Mouse (Mus musculus) lung, embryonic 16.5 days (tissue): ENCODE measurements around the gene Gm49396. TPM values are rescaled to one million over a fixed set of nuclear protein-coding genes. Genes with fewer than 3 reads are reported as not detected.

Source experiments
- ATAC-seq: fragments of 200-750 bp; cut with Nextera tagmentation; 2 replicates; pipeline ENCODE4 v1.8.0; 2017; ENCODE audit warnings: low read depth, mild to moderate bottlenecking, moderate library complexity
- H3K27ac ChIP-seq: fragments of 300-500 bp; sonication (generic); 2 replicates; pipeline ENCODE4 v1.5.1; 2014; ENCODE audit warnings: mild to moderate bottlenecking, control low read depth, low read length
- H3K27me3 ChIP-seq: fragments of 300-500 bp; sonication (generic); 2 replicates; pipeline ENCODE4 v1.6.1; 2014; ENCODE audit warnings: low read depth, low read length, mixed read lengths; ENCODE audit not compliant: control insufficient read depth, insufficient read depth
- H3K36me3 ChIP-seq: fragments of 300-500 bp; sonication (generic); 2 replicates; pipeline ENCODE4 v1.6.1; 2014; ENCODE audit warnings: low read length; ENCODE audit not compliant: control insufficient read depth, insufficient read depth
- H3K4me1 ChIP-seq: fragments of 300-500 bp; sonication (generic); replicated peaks from 2 replicates; pipeline ENCODE4 v1.6.1; 2014; ENCODE audit warnings: low read length, mixed read lengths; ENCODE audit not compliant: control insufficient read depth, insufficient read depth
- H3K4me2 ChIP-seq: fragments of 300-500 bp; sonication (generic); 2 replicates; pipeline ENCODE4 v1.6.1; 2014; ENCODE audit warnings: low read depth, low read length, control low read depth
- H3K4me3 ChIP-seq: fragments of 300-500 bp; sonication (generic); 2 replicates; pipeline ENCODE4 v1.5.1; 2014; ENCODE audit warnings: mild to moderate bottlenecking, low read length, control low read depth
- H3K9ac ChIP-seq: fragments of 300-500 bp; sonication (generic); 2 replicates; pipeline ENCODE4 v1.6.1; 2014; ENCODE audit warnings: low read length, control low read depth
- H3K9me3 ChIP-seq: fragments of 300-500 bp; sonication (generic); 2 replicates; pipeline ENCODE4 v1.6.1; 2016; ENCODE audit warnings: low read length; ENCODE audit not compliant: control insufficient read depth
- WGBS: fragments of 180-500 bp; shearing (Covaris S2); extraction: QIAGEN DNeasy Blood & Tissue Kit; methylation state at CpG from one replicate; pipeline ENCODE4 v1.1.7; 2014; 5-methylcytosine and 5-hydroxymethylcytosine counted together
- polyA plus RNA-seq: library from polyadenylated mRNA; unstranded; fragments of >200 nt; fragmentation: Nextera tagmentation; extraction: Ambion mirVana; gene quantifications from 2 replicates; pipeline ENCODE4 v1.2.1, GENCODE M21; 2015

Gene Gm49396
- polyA plus RNA-seq, 1 experiment from 2014 or later, result 14.3 TPM

DNA sequence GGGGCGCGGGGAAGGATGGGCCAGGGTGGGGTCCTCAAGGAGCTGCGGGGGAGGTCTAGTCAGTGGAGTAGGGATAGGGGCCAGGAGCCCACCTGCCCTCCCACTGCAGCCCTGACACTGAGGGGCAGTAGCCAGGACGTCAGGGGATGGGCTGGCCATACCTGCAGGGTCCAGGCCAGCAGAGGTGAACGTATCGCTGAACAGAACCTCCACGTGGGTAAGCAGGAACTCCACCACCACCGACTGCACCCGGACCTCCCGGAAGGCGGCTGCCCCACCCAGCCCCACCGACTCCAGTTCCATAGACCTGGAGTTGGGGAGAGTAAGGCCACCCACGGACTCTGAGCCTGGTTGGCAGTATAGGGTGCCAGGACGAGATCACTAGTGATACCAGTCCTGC, 36.2 kb upstream of the Gm49396 start:
- Histone ChIP-seq H3K4me1 (peaks cover 10% of the 10 kb centered on the region), H3K27ac (no peak overlapping the region), H3K9me3 (no peaks in the 10 kb centered on the region), H3K9ac (peak overlapping the region; percentile 34; the same call in 1 of the 2 replicates), H3K27me3 (no peaks in the 10 kb centered on the region), H3K4me3 (no peak overlapping the region), H3K4me2 (no peak overlapping the region), H3K36me3 (peaks cover 34% of the 10 kb centered on the region)
- ATAC-seq, result no peak
- 85% methylated on average over 14 of the region's 14 CpGs for WGBS

DNA sequence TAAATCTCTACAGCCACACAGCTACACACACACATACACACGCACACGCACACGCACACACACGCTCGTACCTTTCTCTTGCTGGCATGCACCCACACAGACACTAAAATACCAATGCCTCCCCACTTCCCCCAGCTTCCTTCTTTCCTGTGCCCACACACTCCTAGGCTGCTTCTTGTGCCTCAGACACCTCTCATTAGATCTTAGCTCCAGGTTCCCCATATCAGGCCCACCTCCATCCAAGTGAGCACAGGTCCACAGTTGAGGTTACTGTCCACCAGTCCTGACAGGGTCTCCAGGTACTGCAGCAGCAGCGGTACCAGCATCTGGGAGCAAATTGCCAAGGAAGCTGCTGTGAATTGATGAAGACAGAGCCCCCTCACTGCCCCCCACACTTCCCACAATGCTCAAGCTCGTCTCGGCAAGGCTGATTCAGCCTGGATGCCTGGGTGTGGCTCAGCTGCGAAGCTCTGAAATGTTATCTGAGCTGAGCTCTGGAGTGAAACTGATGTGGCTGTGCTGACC, 31.8 kb upstream of the Gm49396 start:
- peaks cover 36% of the 10 kb centered on the region for H3K36me3 ChIP-seq
- WGBS, result 75% methylated on average over 9 of the region's 9 CpGs
- no peaks in the 10 kb centered on the region for H3K9me3 ChIP-seq
- H3K4me1 ChIP-seq, result peaks cover 22% of the 10 kb centered on the region
- H3K4me2 ChIP-seq, result no peak overlapping the region
- H3K27ac ChIP-seq, result no peak overlapping the region
- no peak overlapping the region for H3K4me3 ChIP-seq
- H3K9ac ChIP-seq, result no peak overlapping the region
- no peaks in the 10 kb centered on the region for H3K27me3 ChIP-seq
- ATAC-seq, result no peak

DNA sequence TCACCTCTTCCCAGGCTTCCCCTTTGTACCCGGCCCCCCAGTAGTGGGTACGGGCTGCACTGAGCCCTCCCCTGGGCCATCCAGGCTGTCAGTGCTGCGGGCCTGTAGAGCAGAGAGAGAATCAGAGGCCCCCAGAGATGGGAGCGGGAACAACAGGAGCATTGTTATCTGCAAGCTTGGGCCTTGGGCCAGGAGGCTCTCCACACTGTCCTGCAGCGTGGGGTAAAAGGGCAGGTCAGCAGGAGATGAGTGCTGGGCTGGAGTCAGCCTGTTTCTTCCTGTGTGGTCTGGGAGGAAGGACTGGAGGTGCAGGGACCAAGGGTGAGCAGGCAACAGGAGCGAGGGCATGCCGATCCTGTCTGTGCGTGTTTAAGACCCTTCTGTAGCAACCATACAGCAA, 30.2 kb upstream of the Gm49396 start:
- Histone ChIP-seq H3K4me3 (no peak overlapping the region), H3K9ac (peak overlapping the region; percentile 38; the same call in 1 of the 2 replicates), H3K9me3 (no peaks in the 10 kb centered on the region), H3K4me1 (peaks cover 17% of the 10 kb centered on the region), H3K36me3 (peaks cover 29% of the 10 kb centered on the region), H3K27me3 (no peaks in the 10 kb centered on the region), H3K27ac (no peak overlapping the region), H3K4me2 (0 out of 2 replicates have a peak overlapping the region, but pooled peaks have one; percentile 5)
- no peak for ATAC-seq
- 21% methylated on average over 8 of the region's 8 CpGs for WGBS

DNA sequence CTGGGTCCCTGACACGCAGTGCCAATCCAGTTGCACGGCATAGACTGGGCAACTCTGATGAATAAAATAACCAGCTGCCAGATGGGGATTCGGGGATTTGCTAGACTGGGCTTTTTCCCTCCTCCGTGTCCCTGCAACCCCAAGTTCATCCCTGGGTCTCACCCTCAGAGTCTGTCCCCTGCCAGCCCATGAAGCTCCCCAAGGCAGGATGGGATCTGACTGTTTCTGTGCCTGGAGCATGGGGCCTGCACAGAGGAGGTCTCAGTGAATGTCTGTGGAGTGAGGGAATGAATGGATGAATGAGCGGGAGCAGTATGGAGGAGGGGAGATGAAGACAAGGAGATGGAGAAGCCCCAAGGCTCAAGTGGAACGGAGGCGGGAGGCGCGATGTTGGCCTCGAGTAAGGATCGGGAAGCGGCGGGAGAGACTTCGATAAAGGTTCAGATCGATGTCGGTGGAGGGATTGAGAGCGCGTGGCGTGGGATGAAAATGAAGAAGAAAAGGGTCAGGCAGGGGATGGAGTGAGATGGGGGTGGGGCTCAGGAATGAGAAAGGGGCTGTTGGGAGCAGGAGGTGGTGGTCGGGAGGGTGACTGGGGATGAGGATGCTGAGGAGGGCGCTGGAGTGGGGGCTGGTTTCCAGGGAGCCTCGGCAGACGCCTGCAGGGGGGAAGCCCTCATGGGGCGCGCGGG, 29.1 kb upstream of the Gm49396 start:
- peaks cover 20% of the 10 kb centered on the region for H3K36me3 ChIP-seq
- no peak for ATAC-seq

DNA sequence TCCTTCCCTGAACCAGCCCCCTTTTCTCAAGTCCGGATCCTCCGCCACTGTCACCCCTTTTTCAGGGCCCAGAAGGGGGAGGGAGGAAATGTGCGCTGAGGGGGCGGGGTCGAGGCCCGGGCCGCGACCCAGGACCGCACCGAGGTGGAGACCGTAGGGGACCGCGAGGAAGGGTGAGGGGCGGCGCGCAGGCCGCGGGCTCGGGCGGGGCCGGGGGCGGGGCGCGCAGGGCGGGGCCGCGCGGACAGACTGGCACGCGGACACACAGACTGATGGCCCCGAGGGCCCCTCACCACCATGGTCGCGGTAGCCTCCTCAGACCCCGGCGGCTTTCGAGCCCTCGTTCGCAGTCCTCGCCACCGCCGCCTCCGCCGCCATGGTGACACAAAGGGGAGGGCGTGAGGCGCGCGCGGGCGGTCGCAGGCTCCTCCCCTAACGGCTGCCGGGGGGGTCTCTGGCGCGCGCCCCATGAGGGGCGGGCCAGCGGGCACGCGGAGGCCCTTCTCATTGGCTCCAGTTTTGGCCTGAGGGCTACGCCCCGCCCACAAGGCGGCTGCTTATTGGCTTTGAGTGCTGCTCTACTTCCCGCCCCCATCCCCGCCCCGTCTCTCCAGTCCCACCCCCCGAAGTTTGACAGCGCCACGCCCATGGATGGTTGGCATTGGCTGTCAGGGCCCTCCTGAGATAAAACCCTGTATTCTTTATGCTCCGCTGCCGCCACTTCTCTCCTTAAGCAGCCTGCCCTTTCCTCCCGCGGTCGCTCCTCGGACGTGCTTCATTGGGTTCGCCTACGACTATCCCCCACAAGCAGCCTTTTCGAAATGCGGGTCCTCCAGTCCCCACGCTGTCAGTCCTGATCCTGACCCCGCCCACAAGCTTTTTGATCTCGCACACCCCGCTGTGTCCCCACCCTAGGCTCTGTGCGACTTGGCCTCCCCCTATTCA, 28.2 kb upstream of the Gm49396 start, which contains the start of gene Arhgap33:
Gene Arhgap33, minus strand, starts transcription at position 428 of the 945 bp plus-strand sequence.
- H3K27me3 ChIP-seq, result no peaks in the 10 kb centered on the region
- H3K27ac ChIP-seq, result peak within 1 kb of the TSS; percentile 69
- H3K9me3 ChIP-seq, result no peaks in the 10 kb centered on the region
- H3K4me2 ChIP-seq, result peak within 1 kb of the TSS; percentile 95
- 0% methylated on average over 35 of the region's 84 CpGs for WGBS
- peak within 1 kb of the TSS; percentile 80 for H3K9ac ChIP-seq
- peaks cover 18% of the 10 kb centered on the region for H3K36me3 ChIP-seq
- H3K4me3 ChIP-seq, result peak within 1 kb of the TSS; percentile 85
- peaks cover 17% of the 10 kb centered on the region for H3K4me1 ChIP-seq
- ATAC-seq, result peak; percentile 96

More for the DNA sequence above, 29.1 kb upstream of the Gm49396 start:
- 6% methylated on average over 22 of the region's 26 CpGs for WGBS
- Histone ChIP-seq H3K27ac (no peak overlapping the region; the same call in 1 of the 2 replicates), H3K4me2 (peak overlapping the region; percentile 95), H3K4me3 (peak overlapping the region; percentile 85), H3K27me3 (no peaks in the 10 kb centered on the region), H3K9me3 (no peaks in the 10 kb centered on the region), H3K9ac (peak overlapping the region; percentile 80), H3K4me1 (peaks cover 17% of the 10 kb centered on the region)

DNA sequence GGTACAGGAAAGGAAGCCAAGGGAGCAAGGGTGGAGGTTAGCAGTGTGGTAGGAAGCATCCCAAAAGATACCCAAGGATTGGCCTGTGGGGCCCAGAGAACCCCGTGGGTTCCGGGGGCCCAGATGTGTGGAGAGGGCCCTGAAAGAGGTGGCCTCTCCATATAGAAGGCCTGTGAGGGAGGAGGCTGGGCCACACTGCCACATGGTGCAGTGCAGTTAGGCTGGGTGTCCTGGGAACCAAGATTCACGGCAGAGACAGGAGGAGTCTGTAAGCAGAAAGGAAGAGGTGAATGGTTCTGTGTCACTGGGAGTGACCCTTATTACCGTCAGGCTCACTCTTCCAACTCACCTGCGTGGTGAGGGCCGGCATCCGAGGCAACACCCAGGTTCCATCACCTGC, 22.6 kb upstream of the Gm49396 start:
- H3K9me3 ChIP-seq, result no peaks in the 10 kb centered on the region
- H3K4me1 ChIP-seq, result no peaks in the 10 kb centered on the region
- H3K4me3 ChIP-seq, result no peak overlapping the region
- no peak overlapping the region for H3K9ac ChIP-seq
- ATAC-seq, result no peak
- H3K27ac ChIP-seq, result no peak overlapping the region
- WGBS, result 87% methylated on average over 7 of the region's 7 CpGs
- no peaks in the 10 kb centered on the region for H3K27me3 ChIP-seq
- no peak overlapping the region for H3K4me2 ChIP-seq
- H3K36me3 ChIP-seq, result peaks cover 8% of the 10 kb centered on the region; the same call in 1 of the 2 replicates

DNA sequence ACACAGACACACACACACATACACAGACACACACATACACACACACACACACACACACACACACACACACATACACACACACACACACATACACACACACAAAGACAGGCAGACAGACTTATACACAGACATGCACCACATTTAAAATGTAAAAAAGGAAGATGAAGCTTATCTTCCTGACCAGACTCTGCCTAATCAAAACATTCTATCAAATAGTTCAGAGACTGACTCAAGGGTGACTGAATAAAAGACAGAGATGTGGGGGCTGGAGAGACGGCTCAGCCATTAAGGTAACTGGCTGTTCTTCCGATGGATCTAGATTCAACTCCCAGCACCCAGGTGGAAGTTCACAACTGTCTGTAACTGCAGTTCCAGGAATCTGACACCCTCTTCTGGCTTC, 18.8 kb upstream of the Gm49396 start:
- Histone ChIP-seq H3K27ac (no peak overlapping the region), H3K4me3 (no peak overlapping the region), H3K4me2 (no peak overlapping the region), H3K9ac (no peak overlapping the region), H3K27me3 (no peaks in the 10 kb centered on the region), H3K4me1 (no peaks in the 10 kb centered on the region), H3K36me3 (peaks cover 10% of the 10 kb centered on the region; the same call in 1 of the 2 replicates), H3K9me3 (no peaks in the 10 kb centered on the region)
- no peak for ATAC-seq
- 85% methylated on average over 2 of the region's 2 CpGs for WGBS

DNA sequence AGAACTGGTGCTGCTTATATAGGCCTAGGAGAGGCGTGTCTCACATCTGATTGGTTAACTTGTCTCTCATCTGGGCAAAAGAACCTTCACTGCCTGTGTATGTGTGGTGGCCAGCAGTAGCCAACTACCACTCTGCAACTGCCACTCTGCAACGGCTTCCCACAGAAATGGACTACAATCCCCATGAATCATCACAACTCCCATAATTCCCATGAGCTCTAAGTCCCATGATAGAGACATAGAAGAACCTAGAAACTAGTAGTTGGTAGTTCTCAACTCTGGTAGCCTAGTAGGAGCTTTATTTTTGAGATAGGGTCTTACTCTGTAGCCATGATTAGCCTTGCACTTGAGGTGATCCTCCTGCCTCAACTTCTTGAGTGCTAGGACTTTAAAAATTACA, 13.3 kb upstream of the Gm49396 start:
- Histone ChIP-seq H3K9me3 (no peaks in the 10 kb centered on the region), H3K4me3 (no peak overlapping the region), H3K27me3 (no peaks in the 10 kb centered on the region), H3K36me3 (peaks cover 8% of the 10 kb centered on the region), H3K4me2 (no peak overlapping the region), H3K27ac (no peak overlapping the region), H3K9ac (no peak overlapping the region), H3K4me1 (peaks cover 9% of the 10 kb centered on the region; the same call in 1 of the 2 replicates)
- WGBS, result 94% methylated on average over 2 of the region's 2 CpGs
- ATAC-seq, result no peak

DNA sequence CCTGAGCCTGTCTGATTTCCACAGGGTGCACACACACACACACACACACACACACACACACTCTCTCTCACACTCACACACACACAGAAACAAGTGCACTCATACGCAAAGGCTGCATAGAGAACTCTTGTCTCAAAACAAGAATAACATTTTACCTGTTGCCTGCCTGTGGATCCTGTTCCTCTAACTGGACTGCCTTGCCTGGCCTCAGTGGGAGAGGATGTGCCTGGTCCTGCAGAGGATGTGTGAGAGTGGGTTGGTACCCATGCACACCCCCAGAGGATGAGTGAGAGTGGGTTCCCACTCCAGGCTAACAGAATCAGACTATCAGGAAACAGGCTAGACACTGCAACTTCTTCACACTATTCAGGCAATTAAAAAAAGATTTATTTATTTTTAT, 12.5 kb upstream of the Gm49396 start:
- Histone ChIP-seq H3K9me3 (no peaks in the 10 kb centered on the region), H3K4me3 (no peak overlapping the region), H3K36me3 (peaks cover 10% of the 10 kb centered on the region), H3K4me1 (peaks cover 9% of the 10 kb centered on the region; the same call in 1 of the 2 replicates), H3K27ac (no peak overlapping the region), H3K27me3 (no peaks in the 10 kb centered on the region), H3K4me2 (no peak overlapping the region), H3K9ac (no peak overlapping the region)
- 77% methylated on average over 1 of the region's 1 CpGs for WGBS
- ATAC-seq, result no peak
